Mouse (Mus musculus) heart, adult 2 months (tissue): ENCODE results near the gene Ccr7.

ENCODE experiments used
- CTCF ChIP-seq: fragments of 200-600 bp; IDR thresholded peaks from 2 replicates; pipeline ENCODE4 v1.8.1; 2022; ENCODE audit warnings: antibody characterized with exemption, mild to moderate bottlenecking, moderate library complexity
- EP300 ChIP-seq: fragments of 200-500 bp; IDR thresholded peaks from 2 replicates; pipeline ENCODE4 v1.6.1; 2011; ENCODE audit warnings: low read depth, low read length, control low read depth; ENCODE audit not compliant: insufficient read depth
- POLR2A ChIP-seq: fragments of 200-500 bp; IDR thresholded peaks from 2 replicates; pipeline ENCODE4 v1.6.1; 2011; ENCODE audit warnings: mild to moderate bottlenecking, low read depth, low read length, control low read depth; ENCODE audit not compliant: insufficient read depth

- TF ChIP-seq POLR2A (no peak), CTCF (no peak), EP300 (no peak)
These were observed 41.8 kb downstream of the Ccr7 start for GRCm38 (mm10) chr11:99113111-99113510.
